Mouse (Mus musculus): ENCODE data around the gene Btbd6. TPM values are rescaled to one million over a fixed set of nuclear protein-coding genes. Genes with fewer than 3 reads are reported as not detected.

The Btbd6 gene
- total RNA-seq, 4 experiments from 2014 or later, result 55.3 to 61.7 (median 58.9) TPM

DNA sequence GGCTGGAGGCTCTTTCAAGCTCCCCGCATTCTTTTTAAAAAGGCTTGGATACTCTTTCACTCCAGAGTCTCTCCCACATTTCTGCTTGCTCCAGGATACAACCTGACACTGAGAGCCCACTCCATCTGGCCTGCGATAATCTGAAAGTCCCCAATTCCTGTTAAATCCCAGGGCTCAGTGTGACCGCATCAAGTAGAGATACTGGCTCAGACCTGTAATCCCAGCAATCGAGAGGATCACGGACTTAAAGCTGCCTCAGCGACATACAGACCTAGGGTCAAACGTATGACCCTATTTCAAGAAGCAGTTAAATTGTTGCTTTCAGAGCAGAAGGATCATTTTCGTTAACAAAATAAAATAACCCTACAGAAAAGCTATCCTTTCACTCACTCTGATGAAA lies 27.7 kb downstream of the Btbd6 start:
- DNase-seq (ENCODE audit: low spot score in 2 of 2), result no peak

DNA sequence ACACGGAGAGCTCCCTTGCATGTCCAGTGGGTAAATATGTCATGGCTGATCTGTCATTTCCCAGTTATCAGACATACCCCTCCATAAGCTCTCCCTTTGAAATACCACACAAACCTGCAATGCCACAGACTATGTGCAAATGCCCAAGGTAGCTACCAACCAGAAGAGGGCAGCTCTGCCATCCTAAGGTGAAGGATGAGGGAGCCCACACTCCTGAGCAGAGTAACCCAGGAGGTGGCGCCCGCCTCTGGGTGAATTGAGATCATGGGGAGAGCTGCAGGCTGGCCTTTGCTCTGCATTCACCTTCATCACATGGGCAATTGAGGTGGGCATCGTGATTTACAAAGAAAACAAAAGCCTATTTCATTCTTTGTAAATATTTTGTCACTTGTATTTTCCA lies 28.7 kb downstream of the Btbd6 start:
- peak; percentile 59 to 68 for DNase-seq (ENCODE audit: low spot score in 2 of 2)

DNA sequence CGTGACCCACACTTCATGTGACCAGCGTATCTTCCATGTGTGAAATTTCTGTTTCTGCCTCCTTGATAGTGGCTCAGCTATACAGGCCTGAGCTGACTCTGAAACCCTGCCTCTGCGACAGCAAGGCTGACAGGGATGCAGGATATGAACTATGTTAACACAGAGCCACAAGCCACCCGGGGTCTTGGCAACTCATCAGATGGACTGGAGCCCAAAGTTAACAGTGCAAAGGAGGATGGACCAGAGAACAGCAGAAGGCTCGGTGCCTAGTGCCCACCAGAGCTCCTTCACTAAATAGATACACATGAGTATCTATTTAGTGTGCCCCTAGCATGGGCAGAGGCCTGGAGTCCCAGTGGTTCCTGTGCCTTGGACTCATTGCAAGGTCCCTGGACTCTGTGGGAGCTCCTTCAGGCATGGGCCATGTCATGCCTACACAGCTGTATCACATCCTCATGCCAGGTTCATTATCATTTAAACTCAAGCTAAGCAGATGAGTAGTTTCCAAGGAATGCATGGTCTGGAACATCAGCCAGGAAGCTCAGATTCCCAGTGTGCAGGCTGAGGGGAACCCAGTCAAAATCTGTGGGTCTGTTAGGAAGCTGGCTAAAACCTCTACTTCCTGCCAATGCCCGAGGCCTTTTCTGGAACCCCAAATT lies 35.5 kb downstream of the Btbd6 start:
- no peak for DNase-seq (ENCODE audit: low spot score in 2 of 2)

DNA sequence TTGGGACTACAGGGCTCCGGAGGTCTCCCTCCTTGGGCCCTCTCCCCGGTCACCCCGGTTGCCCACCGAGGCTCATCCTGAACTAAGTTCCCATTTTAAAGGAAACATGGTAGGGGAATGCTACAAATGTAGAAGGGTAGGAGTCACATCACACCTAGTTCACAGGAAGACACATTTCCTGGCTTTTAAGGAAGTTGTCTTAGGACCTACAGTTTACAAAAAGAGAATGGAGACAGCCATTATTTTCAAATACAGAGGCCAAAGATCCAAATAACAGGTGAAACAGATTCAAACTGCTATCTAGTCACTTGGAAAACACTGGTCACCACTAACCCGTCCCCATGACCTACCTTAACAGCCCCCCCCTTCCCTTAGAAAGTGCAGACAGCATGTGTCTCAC lies 36.2 kb downstream of the Btbd6 start:
- no peak for DNase-seq (ENCODE audit: low spot score in 2 of 2)

DNA sequence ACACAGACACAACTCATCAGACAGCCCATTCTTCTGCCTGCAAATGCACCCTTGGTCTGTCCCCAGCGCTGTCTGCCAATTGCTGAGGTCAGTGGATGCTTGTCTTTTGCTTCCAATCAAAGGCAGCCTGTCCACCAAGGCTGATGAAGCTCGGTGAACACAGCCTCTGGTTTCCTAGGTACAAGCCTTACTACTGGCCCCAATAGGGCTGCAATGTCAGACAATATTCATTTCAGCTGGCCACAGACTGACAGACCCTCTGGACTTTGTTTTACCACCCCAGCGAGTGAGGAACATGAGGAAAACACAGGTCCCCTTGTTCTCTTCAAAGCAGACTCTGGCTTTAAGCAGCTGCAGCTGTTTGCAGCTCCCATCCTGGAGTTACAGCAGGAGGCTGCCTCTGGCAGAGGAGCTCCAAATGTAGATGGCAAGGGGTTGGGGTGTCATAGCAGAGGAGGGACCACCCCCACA lies 36.8 kb downstream of the Btbd6 start:
- peak; percentile 74 to 90 for DNase-seq (ENCODE audit: low spot score in 2 of 2)

DNA sequence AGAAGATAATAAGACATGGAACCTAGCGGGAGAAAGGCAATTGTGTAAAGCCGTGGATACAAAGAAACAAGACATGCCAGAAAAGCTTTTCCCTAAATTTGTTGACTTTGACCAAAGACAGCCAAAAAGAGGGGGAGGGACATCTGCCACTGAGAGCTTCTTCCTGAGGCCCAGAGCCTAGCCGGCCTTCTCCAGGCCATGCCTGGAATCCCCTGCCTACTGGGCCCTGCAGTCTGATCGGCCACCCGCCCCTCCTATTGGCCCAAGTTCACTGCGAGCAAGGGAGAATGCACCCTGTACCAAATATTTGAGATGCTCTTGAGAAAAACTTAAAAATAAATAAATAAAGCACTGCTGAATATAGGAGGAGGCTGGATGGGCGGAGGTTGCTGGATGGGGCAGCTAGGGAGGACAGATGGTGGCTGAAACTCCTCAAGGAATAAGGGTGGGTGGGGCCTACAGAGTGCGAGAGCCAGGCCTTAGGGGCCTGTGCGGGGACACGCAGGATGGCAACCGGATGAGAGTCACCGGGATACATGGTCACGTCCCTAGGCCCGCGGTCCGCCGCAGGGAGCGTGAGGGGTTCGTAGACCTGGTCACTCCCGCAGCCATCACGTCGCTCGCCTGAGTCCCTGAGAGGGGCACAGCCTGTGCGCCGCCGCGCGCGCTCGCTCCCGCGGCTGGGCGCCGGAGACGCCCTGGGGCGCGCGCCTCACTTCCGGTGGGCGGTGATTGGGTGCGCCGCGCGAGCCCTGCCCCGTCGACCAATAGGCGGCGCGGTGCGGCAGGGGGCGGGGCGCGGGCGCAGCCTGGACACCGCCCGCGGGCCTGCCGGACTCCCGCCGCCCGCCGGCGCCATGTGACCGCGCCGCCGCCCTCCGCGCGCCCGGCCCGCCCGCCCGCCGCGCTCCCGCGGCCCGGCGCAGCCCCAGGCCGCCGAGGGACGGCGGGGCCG lies 37.6 kb downstream of the Btbd6 start, which contains the start of gene Pacs2:
Gene Pacs2 (plus strand): TSS at position 905 of the 955 bp plus-strand sequence.
- peak; percentile 79 to 90 for DNase-seq (ENCODE audit: low spot score in 2 of 2)

DNA sequence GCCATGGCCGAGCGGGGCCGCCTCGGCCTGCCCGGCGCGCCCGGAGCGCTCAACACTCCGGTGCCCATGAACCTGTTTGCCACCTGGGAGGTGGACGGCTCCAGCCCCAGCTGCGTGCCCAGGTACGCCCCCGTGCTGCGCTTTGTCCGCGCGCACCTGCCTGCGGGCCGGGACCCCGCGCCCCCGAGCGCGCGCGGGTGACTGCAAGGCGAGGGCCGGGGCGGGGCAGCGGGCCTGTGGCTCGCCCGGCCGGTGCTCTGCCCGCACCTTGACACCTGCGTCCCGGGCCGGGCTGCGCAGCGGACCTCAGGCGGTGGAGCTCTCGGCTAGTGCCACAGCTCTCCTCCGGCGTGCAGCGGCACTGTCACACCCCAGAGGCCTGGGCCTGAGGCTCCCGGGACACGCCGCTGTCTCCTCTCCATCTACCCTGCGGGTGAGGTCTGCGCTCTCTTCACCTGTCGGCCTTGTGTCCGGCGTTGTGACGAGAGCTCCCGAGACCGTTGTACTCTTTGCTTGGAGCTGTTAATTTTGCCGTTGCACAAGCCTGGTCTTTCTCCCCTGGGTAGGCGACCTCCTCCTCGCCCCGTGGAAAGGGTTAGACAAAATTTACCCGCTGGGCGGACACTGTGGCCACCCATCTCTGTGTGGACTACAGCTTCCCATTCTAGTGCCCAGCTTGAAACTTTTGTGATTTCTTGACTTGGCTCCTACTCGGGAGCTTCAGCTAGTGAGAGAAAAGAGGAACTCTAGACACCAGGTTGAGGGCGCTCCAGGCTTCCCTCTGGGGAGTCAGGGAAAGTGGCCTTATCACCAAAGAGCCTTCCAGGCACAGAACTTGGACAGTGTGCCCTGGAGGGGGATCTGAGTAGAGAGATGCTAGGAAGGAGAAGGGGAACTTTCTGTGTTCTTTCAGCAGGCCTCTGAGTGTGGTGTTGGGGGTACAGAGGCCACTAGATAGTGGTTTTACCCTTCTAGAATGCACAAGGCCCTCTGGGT lies 38.6 kb downstream of the Btbd6 start:
- DNase-seq (ENCODE audit: low spot score in 2 of 2), result no peak

DNA sequence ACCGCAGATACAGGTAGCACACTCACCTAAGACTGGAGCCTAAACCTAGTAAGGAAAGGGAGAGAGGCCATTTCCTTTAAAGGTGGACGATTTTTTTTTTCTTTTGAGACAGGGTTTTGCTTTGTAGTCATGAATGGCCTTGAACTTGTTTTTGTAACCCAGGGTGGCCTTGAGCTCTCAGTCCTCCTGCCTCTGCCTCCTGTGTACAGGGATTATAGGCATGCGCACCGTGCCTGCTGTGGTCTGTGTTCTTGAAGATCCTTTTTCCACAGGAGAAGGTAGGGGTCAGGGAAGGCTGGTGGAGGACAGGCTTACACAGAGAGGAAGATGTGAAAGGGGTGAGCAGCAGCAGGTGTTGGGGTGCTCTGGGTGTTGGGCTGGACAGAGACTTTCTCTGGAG lies 39.7 kb downstream of the Btbd6 start:
- no peak for DNase-seq (ENCODE audit: low spot score in 2 of 2)

DNA sequence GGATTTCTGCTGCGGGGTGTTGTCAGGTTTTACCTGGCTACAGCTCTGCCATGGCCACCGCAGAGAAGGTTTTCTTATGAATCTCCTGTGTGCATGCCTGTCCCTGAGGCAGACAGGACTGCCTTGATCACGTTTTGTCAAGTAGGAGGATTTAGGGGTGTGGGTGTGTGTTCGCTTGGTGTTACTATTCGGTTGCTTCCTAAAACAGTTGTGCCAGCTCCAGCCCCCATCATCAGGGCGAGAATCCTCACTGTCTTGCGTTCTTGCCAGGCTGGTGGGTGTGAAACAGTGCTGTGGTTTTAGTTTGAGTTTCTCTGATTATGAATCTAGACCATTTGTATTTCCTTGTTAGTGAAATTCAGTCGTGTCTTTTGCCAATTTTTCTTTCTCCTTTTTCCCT lies 40.7 kb downstream of the Btbd6 start:
- DNase-seq (ENCODE audit: low spot score in 2 of 2), result peak; percentile 79 to 82

DNA sequence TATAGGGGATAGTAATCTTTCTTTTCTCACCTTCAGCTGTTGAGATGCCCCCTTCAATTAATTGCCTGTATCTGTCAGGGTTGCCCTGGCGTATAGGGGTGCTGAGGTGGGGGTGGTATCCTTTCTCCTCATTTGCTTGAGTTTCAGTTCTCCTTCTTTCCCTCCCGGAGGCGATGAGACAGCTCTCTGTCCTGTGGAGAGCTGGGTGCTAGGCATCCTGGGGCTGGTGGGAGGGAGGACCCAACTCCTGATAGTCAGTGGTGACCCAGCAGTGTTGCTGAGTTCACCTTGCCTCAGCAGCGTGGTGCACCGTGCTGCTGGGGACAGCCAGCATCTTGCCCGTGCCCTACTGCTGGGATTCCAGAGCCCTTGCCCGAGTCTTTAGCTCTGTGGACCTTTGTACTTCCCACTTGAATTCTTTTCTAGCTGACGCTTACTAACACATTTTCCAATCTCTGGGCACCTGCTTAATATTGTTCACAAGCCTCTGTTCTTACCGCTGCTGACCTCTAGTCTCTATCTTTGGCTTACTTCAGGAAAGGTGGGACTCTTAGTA lies 41.2 kb downstream of the Btbd6 start:
- no peak for DNase-seq (ENCODE audit: low spot score in 2 of 2)

DNA sequence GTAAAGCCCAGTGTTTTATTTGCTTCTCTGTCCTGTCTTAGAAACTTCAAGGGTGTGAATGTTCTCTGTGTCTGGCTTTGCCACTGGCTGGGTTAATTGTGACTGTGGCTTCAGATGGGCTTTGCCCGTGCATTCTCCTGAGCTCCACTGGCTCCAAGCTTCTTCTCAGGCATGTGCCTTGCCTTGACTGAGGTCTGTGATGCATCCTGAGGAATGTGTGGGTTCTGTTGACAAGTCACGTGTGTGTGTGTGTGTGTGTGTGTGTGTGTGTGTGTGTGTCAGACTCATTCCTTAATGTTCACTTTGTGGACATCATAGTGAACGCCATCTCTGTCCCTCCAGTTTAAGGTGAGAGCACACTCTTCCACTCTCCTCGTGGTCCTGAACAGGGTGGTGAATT lies 42.5 kb downstream of the Btbd6 start:
- no peak for DNase-seq (ENCODE audit: low spot score in 2 of 2)

DNA sequence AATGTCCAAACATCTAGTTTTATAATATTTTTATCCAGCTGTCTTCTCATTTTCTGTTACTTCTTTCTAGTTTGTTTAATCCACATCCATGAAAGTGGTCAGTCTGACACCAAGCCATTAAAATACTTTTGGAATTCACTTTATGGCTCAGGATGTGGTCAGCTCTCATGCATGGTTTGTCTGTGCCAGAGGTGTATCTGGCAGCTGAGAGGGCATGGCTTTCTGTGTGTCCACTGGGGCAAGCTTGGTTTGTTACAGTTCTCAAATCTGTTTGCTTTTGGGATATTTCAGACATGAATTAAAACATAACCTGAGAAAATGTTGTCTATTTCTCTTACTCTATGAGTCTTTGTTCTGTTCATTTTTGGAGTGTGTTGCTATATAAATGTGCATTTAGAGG lies 45.2 kb downstream of the Btbd6 start:
- DNase-seq (ENCODE audit: low spot score in 2 of 2), result no peak

DNA sequence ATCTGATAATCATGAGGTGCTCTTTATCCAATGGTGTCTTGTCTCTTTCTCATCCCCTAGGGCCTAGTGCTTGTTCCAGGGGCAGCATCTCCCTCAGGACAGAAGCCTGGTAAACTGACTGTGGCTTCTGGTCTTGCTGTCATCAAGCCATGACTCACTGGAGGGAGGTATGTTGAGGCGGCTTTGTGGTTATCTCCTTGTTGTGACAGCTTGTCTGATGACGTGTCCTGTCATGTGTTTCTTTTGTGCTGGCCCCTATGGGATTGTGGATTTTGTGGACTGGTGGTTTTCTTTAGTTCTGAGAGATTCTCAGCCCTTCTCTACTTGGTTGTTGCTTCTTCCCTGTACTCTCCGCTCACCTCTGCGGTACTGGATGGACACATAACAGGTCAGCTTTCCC lies 46.8 kb downstream of the Btbd6 start:
- DNase-seq (ENCODE audit: low spot score in 2 of 2), result no peak

DNA sequence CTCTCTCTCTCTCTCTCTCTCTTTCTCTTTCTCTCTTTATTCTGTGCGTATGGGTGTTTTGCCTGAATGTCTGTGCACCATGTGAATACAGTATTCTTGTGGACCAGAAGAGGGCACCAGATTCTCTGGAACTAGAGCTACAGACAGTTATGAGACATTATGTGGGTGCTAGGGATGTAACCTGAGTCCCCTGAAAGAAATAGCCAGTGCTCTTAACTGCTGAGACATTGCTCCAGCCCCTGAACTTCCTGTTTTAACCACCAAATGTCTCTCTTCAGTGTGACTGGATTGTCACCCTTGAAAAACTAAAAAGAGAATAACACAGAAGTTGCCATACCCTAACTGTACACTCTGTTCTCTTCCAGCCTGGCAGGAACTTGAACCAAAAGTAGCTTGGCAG lies 50.3 kb downstream of the Btbd6 start:
- DNase-seq (ENCODE audit: low spot score in 2 of 2), result no peak

DNA sequence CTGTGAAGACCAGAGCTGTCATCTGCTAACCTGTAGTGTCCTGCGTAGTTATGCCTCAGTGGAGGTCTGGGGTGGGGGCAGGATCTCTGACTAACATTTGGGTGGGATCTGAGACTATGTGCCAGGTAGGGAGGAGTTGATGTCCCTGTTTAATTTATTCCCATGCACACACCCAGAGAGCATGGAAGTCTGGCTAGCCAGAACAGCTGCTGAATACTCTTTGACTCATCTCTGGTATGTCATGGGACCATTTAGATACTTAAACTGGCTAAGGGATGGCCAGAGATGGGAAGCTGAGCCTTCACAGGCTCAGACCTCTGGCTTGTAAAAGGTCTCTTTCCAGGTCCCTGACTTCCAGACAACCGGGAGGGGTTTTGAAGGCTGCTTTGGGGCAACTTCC lies 51.2 kb downstream of the Btbd6 start:
- no peak for DNase-seq (ENCODE audit: low spot score in 2 of 2)

DNA sequence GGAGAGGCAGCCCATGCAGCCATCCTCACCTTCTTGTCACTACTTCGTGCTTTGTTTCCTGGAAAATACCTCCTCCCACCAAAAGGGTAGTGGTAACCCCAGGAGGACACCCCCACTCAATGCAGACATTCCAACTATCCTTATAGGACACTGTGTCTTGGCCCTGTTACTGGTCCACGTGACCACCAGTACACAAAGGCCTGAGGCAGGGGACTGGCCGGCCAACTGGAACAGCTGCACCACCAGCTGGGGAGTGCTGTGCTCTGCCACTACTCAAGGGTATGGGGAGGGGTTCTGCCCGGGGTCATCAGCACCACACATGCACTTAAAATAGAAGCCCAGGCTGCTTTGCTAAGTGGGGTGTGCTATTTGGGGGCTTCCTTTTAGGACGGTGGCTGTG lies 51.8 kb downstream of the Btbd6 start:
- no peak for DNase-seq (ENCODE audit: low spot score in 2 of 2)

Other genes starting within 250 kb of the Btbd6 start
- 10 to 100 TPM in 2 of 4 experiments, 1 to 10 TPM in 2; 7.3 to 36.6 (median 21.0) TPM for gene Pld4, start 215.8 kb upstream of the Btbd6 start, total RNA-seq (2022)
- 10 to 100 TPM in 2 of 4 experiments, 1 to 10 TPM in 2; 4.7 to 11.9 (median 8.2) TPM for gene Ahnak2, start 173.8 kb upstream of the Btbd6 start, total RNA-seq (2022)
- gene Clba1, start 167.5 kb upstream of the Btbd6 start, total RNA-seq (2022), result 10 to 100 TPM; 10.9 to 17.6 (median 14.0) TPM
- gene Cdca4, start 147.1 kb upstream of the Btbd6 start, total RNA-seq (2022), result 10 to 100 TPM; 10.1 to 12.0 (median 11.1) TPM
- not detected for gene Gpr132, start 108.3 kb upstream of the Btbd6 start, total RNA-seq (2022)
- gene Jag2, start 46.7 kb upstream of the Btbd6 start, total RNA-seq (2022), result 10 to 100 TPM; 47.1 to 61.1 (median 56.9) TPM
- gene Nudt14, start 34.4 kb upstream of the Btbd6 start, total RNA-seq (2022), result 10 to 100 TPM in 3 of 4 experiments, 1 to 10 TPM in 1; 9.7 to 12.1 (median 11.1) TPM
- 10 to 100 TPM; 49.3 to 59.4 (median 57.4) TPM for gene Brf1, start 24.2 kb downstream of the Btbd6 start, total RNA-seq (2022)
- gene Pacs2, start 38.0 kb downstream of the Btbd6 start, total RNA-seq (2022), result 100 to 1,000 TPM in 3 of 4 experiments, 10 to 100 TPM in 1; 89.5 to 110 (median 108) TPM
- under 1 TPM; 0.34 to 0.87 (median 0.60) TPM for gene Tex22, start 98.0 kb downstream of the Btbd6 start, total RNA-seq (2022)
- gene Mta1, start 121.8 kb downstream of the Btbd6 start, total RNA-seq (2022), result 10 to 100 TPM; 70.5 to 74.8 (median 72.0) TPM
- 10 to 100 TPM; 75.5 to 95.0 (median 89.1) TPM for gene Crip2, start 163.8 kb downstream of the Btbd6 start, total RNA-seq (2022)
- gene Crip1, start 169.8 kb downstream of the Btbd6 start, total RNA-seq (2022), result 10 to 100 TPM; 10.9 to 27.6 (median 18.7) TPM
- 1 to 10 TPM; 1.2 to 2.2 (median 1.4) TPM for gene Tedc1, start 179.9 kb downstream of the Btbd6 start, total RNA-seq (2022)
- gene Tmem121, start 209.4 kb downstream of the Btbd6 start, total RNA-seq (2022), result 10 to 100 TPM; 17.9 to 23.1 (median 19.9) TPM

Data from layer of hippocampus, adult 8-10 months (tissue).